Mouse (Mus musculus): ENCODE data around the gene Nepro.

The Nepro gene

GRCm38 (mm10) chr16:44703458-44703857, 20.6 kb upstream of the Nepro start:
- DNase-seq: no peak

GRCm38 (mm10) chr16:44716305-44717140, 7.6 kb upstream of the Nepro start:
- DNase-seq: peak; percentile 40

GRCm38 (mm10) chr16:44717141-44717634, 6.9 kb upstream of the Nepro start:
- no peak for DNase-seq

- DNase-seq: no peak
Observed at GRCm38 (mm10) chr16:44717838-44718237, 6.3 kb upstream of the Nepro start.

- DNase-seq: no peak
Observed at GRCm38 (mm10) chr16:44719349-44719748, 4.8 kb upstream of the Nepro start.

GRCm38 (mm10) chr16:44720518-44720917, 3.6 kb upstream of the Nepro start:
- DNase-seq: no peak

- no peak for DNase-seq
Observed at GRCm38 (mm10) chr16:44722666-44723065, 1.4 kb upstream of the Nepro start.

GRCm38 (mm10) chr16:44724847-44725246, 746 bp downstream of the Nepro start:
- DNase-seq: no peak

- DNase-seq: peak; percentile 70
Observed at GRCm38 (mm10) chr16:44725286-44726223, 1.5 kb downstream of the Nepro start.

- DNase-seq: no peak
Observed at GRCm38 (mm10) chr16:44727525-44727924, 3.4 kb downstream of the Nepro start.

- DNase-seq: no peak
Observed at GRCm38 (mm10) chr16:44734059-44734458, 10.0 kb downstream of the Nepro start.

- DNase-seq: no peak
Observed at GRCm38 (mm10) chr16:44735676-44736075, 11.6 kb downstream of the Nepro start.

GRCm38 (mm10) chr16:44736118-44736517, 12.0 kb downstream of the Nepro start:
- no peak for DNase-seq

- DNase-seq: no peak
Observed at GRCm38 (mm10) chr16:44742753-44743152, 18.7 kb downstream of the Nepro start.

- no peak for DNase-seq
Observed at GRCm38 (mm10) chr16:44745471-44745865, 21.4 kb downstream of the Nepro start.

- peak; percentile 89 for DNase-seq
Observed at GRCm38 (mm10) chr16:44745866-44746562, 21.9 kb downstream of the Nepro start, which contains the start of gene Gtpbp8. Gene Gtpbp8 (minus strand): TSS chr16:44746363.

- no peak for DNase-seq
Observed at GRCm38 (mm10) chr16:44748007-44748406, 23.9 kb downstream of the Nepro start.

- DNase-seq: no peak
Observed at GRCm38 (mm10) chr16:44757700-44758099, 33.6 kb downstream of the Nepro start.

GRCm38 (mm10) chr16:44761811-44762210, 37.7 kb downstream of the Nepro start:
- no peak for DNase-seq

GRCm38 (mm10) chr16:44765555-44766319, 41.6 kb downstream of the Nepro start, which contains the start of gene Cd200r1:
Gene Cd200r1 (plus strand): TSS chr16:44765736.
- no peak for DNase-seq

- DNase-seq: no peak
Observed at GRCm38 (mm10) chr16:44766320-44766892, 42.3 kb downstream of the Nepro start.

All from kidney, adult 11 months (tissue).